Mouse (Mus musculus): ENCODE measurements around the gene Tmem108.

The Tmem108 gene

DNA sequence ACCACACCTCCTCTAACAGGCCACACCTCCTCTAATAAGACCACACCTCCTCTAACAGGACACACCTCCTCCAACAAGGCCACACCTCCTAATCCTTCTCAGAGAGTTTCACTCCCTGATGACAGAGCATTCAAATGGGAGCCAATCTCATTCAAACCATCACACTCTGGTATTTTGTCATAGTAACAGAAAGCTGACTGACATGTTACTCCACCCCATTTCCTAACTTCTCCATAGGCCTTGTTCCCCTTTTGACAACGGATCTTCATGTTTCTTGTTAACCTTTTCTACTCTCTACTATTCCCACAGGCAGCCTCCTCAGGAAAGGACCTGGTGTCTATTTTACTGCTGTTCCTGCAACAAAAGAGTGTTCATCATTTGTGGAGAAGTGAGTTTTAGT lies 199.6 kb downstream of the Tmem108 start:
- Histone ChIP-seq H3K4me1 (replicated peaks; ENCODE audit: low read depth, low read length) (peaks cover 11% of the 10 kb centered on the region; the same call in 1 of the 2 replicates), H3K9me3 (ENCODE audit: low read length) (no peaks in the 10 kb centered on the region; the same call in 1 of the 2 replicates), H3K36me3 (ENCODE audit: insufficient read depth, low read length) (no peaks in the 10 kb centered on the region), H3K4me3 (replicated peaks; ENCODE audit: low read length) (no peak overlapping the region), H3K27me3 (ENCODE audit: insufficient read depth, low read length) (no peaks in the 10 kb centered on the region)
- no peak for TF ChIP-seq NANOG (IDR thresholded peaks at IDR 0.05; ENCODE audit: borderline replicate concordance, low read length)
- no peak for TF ChIP-seq CTCF (conservative IDR thresholded peaks at IDR 0.05; ENCODE audit: low read length)
- TF ChIP-seq POU5F1 (IDR thresholded peaks at IDR 0.05; ENCODE audit: borderline replicate concordance, low read length): no peak

DNA sequence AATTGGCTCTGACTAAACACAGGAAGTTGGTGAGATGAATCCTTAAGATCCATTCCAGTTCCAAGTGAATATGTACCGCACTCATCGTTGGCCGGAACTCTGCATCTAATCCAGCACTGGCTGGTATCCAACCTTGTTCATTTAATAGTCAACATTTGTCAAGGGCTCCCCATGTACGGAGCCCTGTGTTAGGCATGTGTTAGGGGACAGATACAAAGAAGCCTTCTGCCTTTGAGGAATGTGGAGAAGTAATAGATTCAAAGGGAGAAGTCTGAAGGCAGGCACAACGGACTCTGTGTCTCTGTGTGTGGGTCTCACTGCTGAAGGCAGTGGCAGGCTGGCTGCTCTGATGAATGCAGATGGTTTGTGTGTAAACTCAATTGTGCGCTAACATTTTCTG lies 202.9 kb downstream of the Tmem108 start:
- peaks cover 7% of the 10 kb centered on the region; the same call in 1 of the 2 replicates for H3K4me1 ChIP-seq (replicated peaks; ENCODE audit: low read depth, low read length)
- H3K36me3 ChIP-seq (ENCODE audit: insufficient read depth, low read length): no peaks in the 10 kb centered on the region
- TF ChIP-seq CTCF (conservative IDR thresholded peaks at IDR 0.05; ENCODE audit: low read length): no peak
- TF ChIP-seq NANOG (IDR thresholded peaks at IDR 0.05; ENCODE audit: borderline replicate concordance, low read length): no peak
- TF ChIP-seq POU5F1 (IDR thresholded peaks at IDR 0.05; ENCODE audit: borderline replicate concordance, low read length): no peak
- no peaks in the 10 kb centered on the region for H3K27me3 ChIP-seq (ENCODE audit: insufficient read depth, low read length)
- H3K9me3 ChIP-seq (ENCODE audit: low read length): no peaks in the 10 kb centered on the region; the same call in 1 of the 2 replicates
- no peak overlapping the region for H3K4me3 ChIP-seq (replicated peaks; ENCODE audit: low read length)

DNA sequence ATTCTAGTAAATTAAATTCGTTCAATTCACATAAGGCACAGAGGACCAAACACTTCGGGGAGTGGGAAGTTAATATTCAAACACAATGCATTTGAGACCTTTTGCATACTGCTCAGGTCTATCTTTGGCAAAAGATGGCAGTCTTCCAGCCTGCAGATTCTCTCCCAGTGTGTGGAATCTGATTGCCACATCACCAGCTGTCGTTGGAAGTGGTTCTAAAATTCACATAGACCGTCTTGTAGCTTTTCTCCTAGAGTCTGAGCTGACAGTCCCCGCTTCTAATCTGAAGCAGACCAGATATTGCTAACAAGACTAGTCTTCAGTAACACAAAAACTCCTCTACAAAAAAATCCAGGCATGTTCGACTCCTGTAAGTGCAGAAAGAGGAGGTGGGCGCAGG lies 203.4 kb downstream of the Tmem108 start:
- H3K27me3 ChIP-seq (ENCODE audit: insufficient read depth, low read length): no peaks in the 10 kb centered on the region
- H3K36me3 ChIP-seq (ENCODE audit: insufficient read depth, low read length): no peaks in the 10 kb centered on the region
- peaks cover 7% of the 10 kb centered on the region; the same call in 1 of the 2 replicates for H3K4me1 ChIP-seq (replicated peaks; ENCODE audit: low read depth, low read length)
- no peak for TF ChIP-seq POU5F1 (IDR thresholded peaks at IDR 0.05; ENCODE audit: borderline replicate concordance, low read length)
- TF ChIP-seq CTCF (conservative IDR thresholded peaks at IDR 0.05; ENCODE audit: low read length): no peak
- TF ChIP-seq NANOG (IDR thresholded peaks at IDR 0.05; ENCODE audit: borderline replicate concordance, low read length): no peak
- H3K4me3 ChIP-seq (replicated peaks; ENCODE audit: low read length): no peak overlapping the region
- H3K9me3 ChIP-seq (ENCODE audit: low read length): no peaks in the 10 kb centered on the region; the same call in 1 of the 2 replicates

DNA sequence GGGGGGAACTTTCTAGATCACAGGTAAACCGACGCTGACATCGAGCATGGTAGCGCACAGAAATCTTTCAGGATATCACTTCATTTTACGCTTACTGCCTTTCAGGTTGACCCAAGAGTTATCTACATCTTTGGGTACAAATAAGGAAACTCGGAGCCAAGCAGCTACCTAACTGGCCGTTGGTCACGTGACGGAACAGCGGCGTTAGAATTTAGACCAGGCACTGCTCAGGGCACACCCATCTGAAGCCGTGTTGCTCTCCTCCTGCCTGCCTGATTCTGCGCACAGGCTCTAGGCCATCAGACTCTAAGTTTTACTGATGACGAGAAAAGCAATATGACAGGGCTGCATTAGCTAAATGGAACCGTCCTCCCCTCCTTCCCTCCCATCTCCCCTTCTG lies 204.6 kb downstream of the Tmem108 start:
- no peaks in the 10 kb centered on the region for H3K36me3 ChIP-seq (ENCODE audit: insufficient read depth, low read length)
- TF ChIP-seq POU5F1 (IDR thresholded peaks at IDR 0.05; ENCODE audit: borderline replicate concordance, low read length) (no peak), NANOG (IDR thresholded peaks at IDR 0.05; ENCODE audit: borderline replicate concordance, low read length) (no peak), CTCF (conservative IDR thresholded peaks at IDR 0.05; ENCODE audit: low read length) (no peak)
- H3K9me3 ChIP-seq (ENCODE audit: low read length): no peaks in the 10 kb centered on the region; the same call in 1 of the 2 replicates
- no peak overlapping the region for H3K4me3 ChIP-seq (replicated peaks; ENCODE audit: low read length)
- no peaks in the 10 kb centered on the region for H3K27me3 ChIP-seq (ENCODE audit: insufficient read depth, low read length)
- H3K4me1 ChIP-seq (replicated peaks; ENCODE audit: low read depth, low read length): peaks cover 7% of the 10 kb centered on the region; the same call in 1 of the 2 replicates

DNA sequence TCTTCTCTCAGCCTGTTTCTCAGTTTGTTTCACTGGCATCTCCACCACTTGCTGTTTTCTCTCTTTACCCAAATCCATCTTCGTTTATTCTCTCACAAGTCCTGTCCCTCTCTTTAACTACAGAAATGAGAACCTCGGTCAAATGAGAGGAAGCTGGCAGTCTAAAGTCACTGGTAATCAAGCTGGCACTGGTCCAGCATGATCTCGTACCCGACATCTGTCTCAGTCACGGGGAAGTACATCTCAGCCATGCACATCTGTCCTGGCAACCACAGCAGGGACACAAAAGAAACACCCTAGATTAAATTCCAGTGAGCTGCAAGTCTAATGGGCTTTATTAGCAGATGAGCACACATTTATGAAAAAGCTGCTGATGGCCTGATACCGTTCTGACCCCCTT lies 206.3 kb downstream of the Tmem108 start:
- no peak overlapping the region for H3K4me3 ChIP-seq (replicated peaks; ENCODE audit: low read length)
- no peaks in the 10 kb centered on the region for H3K36me3 ChIP-seq (ENCODE audit: insufficient read depth, low read length)
- no peak for TF ChIP-seq CTCF (conservative IDR thresholded peaks at IDR 0.05; ENCODE audit: low read length)
- no peak for TF ChIP-seq NANOG (IDR thresholded peaks at IDR 0.05; ENCODE audit: borderline replicate concordance, low read length)
- no peak for TF ChIP-seq POU5F1 (IDR thresholded peaks at IDR 0.05; ENCODE audit: borderline replicate concordance, low read length)
- no peaks in the 10 kb centered on the region for H3K27me3 ChIP-seq (ENCODE audit: insufficient read depth, low read length)
- H3K9me3 ChIP-seq (ENCODE audit: low read length): no peaks in the 10 kb centered on the region
- H3K4me1 ChIP-seq (replicated peaks; ENCODE audit: low read depth, low read length): peaks cover 6% of the 10 kb centered on the region; the same call in 1 of the 2 replicates

DNA sequence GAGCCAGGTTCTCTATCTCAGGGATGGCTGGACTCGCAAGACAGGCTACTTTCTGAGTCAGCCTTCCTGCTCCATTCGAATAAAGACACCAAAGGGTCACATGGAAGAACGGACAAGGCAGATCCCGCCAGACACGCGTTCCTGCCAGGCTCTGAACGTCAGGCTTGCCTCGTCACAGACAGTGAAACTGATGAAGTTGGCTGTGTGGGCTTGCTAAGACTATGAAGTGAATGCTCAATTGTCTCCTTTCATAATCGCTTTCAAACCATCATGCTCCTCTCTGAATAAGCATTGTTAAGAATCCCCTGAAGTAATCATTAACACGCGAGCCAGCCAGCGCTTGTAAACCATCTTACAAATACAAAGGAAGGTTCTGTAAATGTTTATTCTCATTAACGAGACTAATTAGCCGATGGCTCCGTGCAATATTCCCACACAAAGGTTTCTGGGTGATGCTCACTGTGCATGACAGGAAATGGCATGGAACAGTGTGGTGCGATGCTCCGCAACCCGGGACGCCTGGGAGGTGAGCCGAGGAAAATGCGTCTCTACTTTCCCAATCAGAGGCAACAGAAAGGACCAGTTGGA lies 210.9 kb downstream of the Tmem108 start:
- H3K9me3 ChIP-seq (ENCODE audit: low read length): no peaks in the 10 kb centered on the region
- H3K4me3 ChIP-seq (replicated peaks; ENCODE audit: low read length): no peak overlapping the region
- no peak for TF ChIP-seq NANOG (IDR thresholded peaks at IDR 0.05; ENCODE audit: borderline replicate concordance, low read length)
- no peaks in the 10 kb centered on the region for H3K36me3 ChIP-seq (ENCODE audit: insufficient read depth, low read length)
- H3K27me3 ChIP-seq (ENCODE audit: insufficient read depth, low read length): no peaks in the 10 kb centered on the region
- no peaks in the 10 kb centered on the region for H3K4me1 ChIP-seq (replicated peaks; ENCODE audit: low read depth, low read length)

DNA sequence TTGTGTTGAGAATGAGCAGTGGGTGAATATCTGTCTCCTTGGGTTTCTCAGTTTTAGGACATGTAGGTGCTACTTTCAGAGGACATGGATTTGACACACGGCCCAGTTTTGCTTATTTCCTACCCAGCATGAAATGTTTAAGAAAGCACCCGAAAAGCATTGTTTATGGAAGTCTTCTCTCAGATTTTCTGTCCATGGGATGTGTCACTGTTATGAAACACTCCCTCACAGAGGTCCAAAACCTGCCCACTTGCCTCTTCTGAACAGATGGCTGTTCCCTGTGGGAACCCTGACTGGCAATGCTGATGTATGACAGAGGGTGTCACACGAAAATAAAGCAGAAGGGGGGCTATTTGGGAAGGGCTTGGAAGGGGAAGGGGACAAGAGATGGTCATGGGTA lies 212.5 kb downstream of the Tmem108 start:
- H3K4me3 ChIP-seq (replicated peaks; ENCODE audit: low read length): no peak overlapping the region
- H3K36me3 ChIP-seq (ENCODE audit: insufficient read depth, low read length): no peaks in the 10 kb centered on the region
- H3K9me3 ChIP-seq (ENCODE audit: low read length): no peaks in the 10 kb centered on the region
- H3K4me1 ChIP-seq (replicated peaks; ENCODE audit: low read depth, low read length): no peaks in the 10 kb centered on the region
- TF ChIP-seq NANOG (IDR thresholded peaks at IDR 0.05; ENCODE audit: borderline replicate concordance, low read length): no peak
- no peak for TF ChIP-seq CTCF (conservative IDR thresholded peaks at IDR 0.05; ENCODE audit: low read length)
- TF ChIP-seq POU5F1 (IDR thresholded peaks at IDR 0.05; ENCODE audit: borderline replicate concordance, low read length): no peak
- no peaks in the 10 kb centered on the region for H3K27me3 ChIP-seq (ENCODE audit: insufficient read depth, low read length)

DNA sequence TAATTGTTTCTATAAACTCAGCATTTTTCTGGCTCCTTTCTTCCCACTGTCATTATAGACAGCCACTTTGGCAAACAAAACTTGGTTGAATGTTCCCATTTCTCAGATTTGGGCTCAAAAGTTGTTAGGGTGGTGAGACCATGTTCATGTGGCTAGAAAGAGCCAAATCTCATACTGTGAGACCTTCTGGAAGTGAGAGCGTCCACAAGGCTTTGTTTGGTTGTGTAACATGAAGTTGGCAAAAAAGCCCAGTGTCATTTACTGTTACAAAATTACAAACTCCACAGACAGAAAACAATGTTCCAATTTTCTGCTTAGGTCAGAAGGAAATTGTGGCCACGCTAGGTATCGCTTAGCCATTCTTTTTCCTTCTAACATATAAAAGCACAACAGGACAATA lies 213.0 kb downstream of the Tmem108 start:
- no peak overlapping the region for H3K4me3 ChIP-seq (replicated peaks; ENCODE audit: low read length)
- no peaks in the 10 kb centered on the region for H3K27me3 ChIP-seq (ENCODE audit: insufficient read depth, low read length)
- H3K9me3 ChIP-seq (ENCODE audit: low read length): no peaks in the 10 kb centered on the region
- TF ChIP-seq CTCF (conservative IDR thresholded peaks at IDR 0.05; ENCODE audit: low read length) (no peak), NANOG (IDR thresholded peaks at IDR 0.05; ENCODE audit: borderline replicate concordance, low read length) (no peak), POU5F1 (IDR thresholded peaks at IDR 0.05; ENCODE audit: borderline replicate concordance, low read length) (no peak)
- H3K36me3 ChIP-seq (ENCODE audit: insufficient read depth, low read length): no peaks in the 10 kb centered on the region
- no peaks in the 10 kb centered on the region for H3K4me1 ChIP-seq (replicated peaks; ENCODE audit: low read depth, low read length)
